Mouse (Mus musculus): ENCODE measurements around the gene Rbms3.

GRCm38 (mm10) chr9:116808401-116808800, 821.3 kb downstream of the Rbms3 start:
- TF ChIP-seq CTCF (conservative IDR thresholded peaks at IDR 0.05; ENCODE audit: insufficient read depth, insufficient read length, low read depth, low read length) (no peak), POLR2A (IDR thresholded peaks at IDR 0.05; ENCODE audit: low read depth, low read length) (no peak)
